Mouse (Mus musculus) embryonic fibroblast, embryonic 13.5 days (primary cell): ENCODE data around the gene Gcdh. TPM values are rescaled to one million over a fixed set of nuclear protein-coding genes. Genes with fewer than 3 reads are reported as not detected.

Source experiments
- H3K27ac ChIP-seq: 2 replicates; pipeline ENCODE4 v1.5.1; 2012; ENCODE audit warnings: low read length, control low read depth, inconsistent platforms; ENCODE audit not compliant: insufficient read depth
- H3K4me1 ChIP-seq: 2 replicates; pipeline ENCODE4 v1.6.1; 2011; ENCODE audit warnings: low read length; ENCODE audit not compliant: control insufficient read depth, insufficient read depth
- H3K4me3 ChIP-seq: 2 replicates; pipeline ENCODE4 v1.5.1; 2011; ENCODE audit warnings: mild to moderate bottlenecking, control low read depth, low read length; ENCODE audit not compliant: insufficient read depth
- CTCF ChIP-seq: IDR thresholded peaks from 2 replicates; pipeline ENCODE4 v1.5.1; 2011; ENCODE audit warnings: mild to moderate bottlenecking, control low read depth, low read length, moderate library complexity, borderline replicate concordance; ENCODE audit not compliant: insufficient read depth
- POLR2A ChIP-seq: IDR thresholded peaks from 2 replicates; pipeline ENCODE4 v1.6.1; 2011; ENCODE audit warnings: low read depth, mild to moderate bottlenecking, control low read depth, low read length, moderate library complexity
- polyA plus RNA-seq: library from polyadenylated mRNA; stranded (reverse); fragments of >200 nt; gene quantifications from 2 replicates; pipeline ENCODE4 v1.2.4, GENCODE M21; 2011; ENCODE audit warnings: low read depth; ENCODE audit not compliant: missing spikeins, insufficient read length

Gcdh gene
- polyA plus RNA-seq, 1 experiment: 18.6 TPM

DNA sequence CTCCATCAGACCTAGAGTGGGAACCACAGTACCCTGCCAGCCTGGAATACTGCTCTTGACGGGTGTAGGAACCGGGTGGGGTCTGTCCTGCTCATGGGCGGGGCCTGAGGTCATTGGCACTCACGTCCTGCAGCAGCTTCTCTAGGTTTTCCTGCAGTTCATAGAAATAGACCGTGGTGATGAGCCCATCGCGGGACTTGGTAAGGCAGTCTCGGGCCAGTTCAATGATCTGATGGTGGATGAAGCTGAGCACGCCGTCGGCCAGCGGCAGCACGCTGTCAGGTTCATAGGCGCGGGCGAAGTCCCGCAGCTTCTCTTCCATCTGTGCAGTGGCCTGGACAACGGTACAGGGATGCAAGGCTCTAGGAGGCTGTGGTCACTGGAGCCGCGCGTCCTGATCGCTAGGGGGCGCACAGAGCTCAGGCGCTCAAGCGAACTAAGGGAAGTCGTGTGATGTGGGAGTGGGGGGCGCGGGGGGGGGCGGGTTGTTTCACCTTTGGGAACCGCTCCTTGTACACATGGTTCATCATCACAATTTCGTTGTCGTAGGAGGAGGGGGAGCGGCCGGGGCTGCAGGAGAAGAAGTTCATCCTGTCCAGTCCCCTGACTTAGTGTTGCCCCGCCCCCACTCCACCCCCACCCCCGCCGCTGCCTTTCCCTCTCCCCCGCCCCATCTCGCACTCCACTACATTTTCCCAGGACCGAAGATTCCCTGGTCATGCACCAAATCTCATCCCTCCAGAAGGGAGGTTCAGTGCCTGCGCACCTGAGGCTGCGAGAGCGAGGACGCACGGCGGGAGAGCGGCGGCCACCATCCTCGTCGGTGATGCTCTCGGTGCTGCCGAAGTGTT, 35.0 kb upstream of the Gcdh start:
- H3K4me1 ChIP-seq: no peaks in the 10 kb centered on the region
- no peak overlapping the region for H3K4me3 ChIP-seq
- TF ChIP-seq CTCF: peak; percentile 97
- TF ChIP-seq POLR2A: no peak
- H3K27ac ChIP-seq: no peak overlapping the region

DNA sequence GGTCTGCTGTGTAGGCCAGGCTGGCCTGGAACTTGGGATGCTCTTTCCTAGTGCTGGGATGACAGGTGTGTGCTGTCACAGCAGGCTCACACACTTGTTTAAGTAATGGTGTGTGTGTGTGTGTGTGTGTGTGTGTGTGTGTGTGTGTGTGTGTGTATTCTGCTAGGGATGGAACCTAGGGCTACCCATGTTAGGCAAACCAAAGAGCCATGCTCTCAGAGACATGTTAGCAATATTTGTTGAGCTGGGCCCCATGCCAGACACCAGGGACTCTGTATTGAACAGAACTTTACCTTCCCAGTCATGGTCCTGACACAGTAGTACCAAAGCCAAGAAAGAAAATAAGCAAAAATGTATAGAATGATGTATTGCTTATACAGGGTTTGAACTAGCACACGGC, 33.8 kb upstream of the Gcdh start:
- no peaks in the 10 kb centered on the region for H3K4me1 ChIP-seq
- H3K4me3 ChIP-seq: no peak overlapping the region
- TF ChIP-seq POLR2A (no peak), CTCF (no peak)
- no peak overlapping the region for H3K27ac ChIP-seq

DNA sequence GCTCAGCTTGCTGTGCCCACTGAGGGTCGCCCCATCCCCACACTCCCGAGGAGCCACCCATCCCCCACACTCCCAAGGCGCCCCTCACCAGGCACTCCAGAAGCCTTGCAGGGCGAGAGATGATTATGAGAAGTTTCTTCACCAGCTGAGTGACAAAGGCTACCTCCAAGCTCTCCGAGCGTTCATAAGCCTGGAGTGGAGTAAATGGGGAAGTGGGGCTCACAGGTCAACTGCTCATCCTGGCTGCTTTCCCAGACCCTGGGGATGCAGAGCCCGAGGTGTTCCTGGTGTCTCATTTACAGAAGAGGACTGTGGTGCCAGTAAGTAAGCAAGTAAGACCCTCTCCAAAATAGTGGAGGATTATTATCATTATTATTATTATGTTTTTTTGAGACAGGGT, 31.8 kb upstream of the Gcdh start:
- TF ChIP-seq POLR2A: no peak
- TF ChIP-seq CTCF: no peak

DNA sequence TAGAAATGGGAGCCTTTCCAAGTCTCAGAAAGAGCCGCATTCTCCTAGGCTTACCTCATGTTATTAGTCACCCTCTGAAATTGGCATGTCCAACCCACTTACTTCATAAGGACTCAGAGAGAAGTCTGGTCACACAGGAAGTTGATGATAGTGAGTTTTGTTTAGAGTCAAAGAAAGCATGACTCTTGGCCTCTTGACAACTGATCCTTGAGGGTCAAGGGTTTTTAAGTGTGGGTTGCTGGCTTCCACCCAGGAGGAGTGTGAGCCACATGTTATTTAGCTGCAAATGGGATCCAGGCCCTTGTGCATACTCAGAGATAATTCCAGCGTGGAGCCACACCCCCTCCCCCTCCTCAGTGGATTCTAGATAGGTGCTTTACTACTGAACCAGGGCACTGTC, 27.9 kb upstream of the Gcdh start:
- Histone ChIP-seq H3K4me3 (no peak overlapping the region), H3K27ac (no peak overlapping the region), H3K4me1 (peaks cover 5% of the 10 kb centered on the region)
- no peak for TF ChIP-seq POLR2A

More for the DNA sequence above, 31.8 kb upstream of the Gcdh start:
- Histone ChIP-seq H3K27ac (no peak overlapping the region), H3K4me1 (peaks cover 5% of the 10 kb centered on the region), H3K4me3 (no peak overlapping the region)

DNA sequence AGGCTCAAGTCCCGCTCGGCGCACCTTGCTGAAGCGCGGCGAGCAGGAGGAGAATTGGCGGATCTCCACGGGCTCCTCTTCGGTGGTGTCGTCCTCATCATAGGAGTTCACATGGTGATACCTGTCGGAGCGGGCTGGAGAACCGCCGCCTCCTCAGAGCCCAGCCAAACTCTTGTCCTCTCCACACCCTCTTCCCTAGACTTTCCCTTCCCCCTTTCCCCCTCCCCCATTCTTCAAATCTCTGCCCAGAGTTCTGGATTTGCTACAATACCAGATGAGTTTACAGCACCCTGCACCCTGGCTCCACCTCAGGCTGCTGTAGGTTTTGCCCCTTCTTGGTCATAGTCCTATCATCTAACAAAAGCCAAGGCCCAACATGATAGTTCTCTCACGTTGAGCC, 24.9 kb upstream of the Gcdh start:
- H3K27ac ChIP-seq: no peak overlapping the region
- no peak overlapping the region for H3K4me3 ChIP-seq
- TF ChIP-seq POLR2A (no peak), CTCF (no peak)
- H3K4me1 ChIP-seq: peaks cover 5% of the 10 kb centered on the region

DNA sequence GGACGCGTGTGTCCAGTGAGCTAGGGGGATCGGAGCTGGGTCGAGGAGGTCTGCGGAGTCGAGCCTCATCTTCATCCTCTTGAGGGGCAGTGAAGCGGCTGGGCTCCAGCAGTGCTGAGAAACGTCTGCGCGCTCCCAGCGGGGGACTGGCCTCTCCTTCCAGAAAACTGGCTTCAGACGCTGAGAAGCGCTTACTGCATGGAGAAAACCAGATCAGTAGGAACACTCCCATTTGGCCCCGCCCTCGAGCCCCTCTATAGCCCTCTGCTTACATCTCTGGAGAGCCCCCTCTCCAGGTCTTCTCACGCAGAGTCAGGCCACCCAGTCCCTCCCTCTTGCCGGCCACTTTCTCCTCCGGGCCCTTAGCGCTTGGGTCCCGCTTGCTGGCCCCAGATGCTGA, 24.1 kb upstream of the Gcdh start:
- Histone ChIP-seq H3K27ac (no peak overlapping the region), H3K4me1 (peaks cover 5% of the 10 kb centered on the region), H3K4me3 (no peak overlapping the region)
- TF ChIP-seq CTCF (no peak), POLR2A (no peak)

DNA sequence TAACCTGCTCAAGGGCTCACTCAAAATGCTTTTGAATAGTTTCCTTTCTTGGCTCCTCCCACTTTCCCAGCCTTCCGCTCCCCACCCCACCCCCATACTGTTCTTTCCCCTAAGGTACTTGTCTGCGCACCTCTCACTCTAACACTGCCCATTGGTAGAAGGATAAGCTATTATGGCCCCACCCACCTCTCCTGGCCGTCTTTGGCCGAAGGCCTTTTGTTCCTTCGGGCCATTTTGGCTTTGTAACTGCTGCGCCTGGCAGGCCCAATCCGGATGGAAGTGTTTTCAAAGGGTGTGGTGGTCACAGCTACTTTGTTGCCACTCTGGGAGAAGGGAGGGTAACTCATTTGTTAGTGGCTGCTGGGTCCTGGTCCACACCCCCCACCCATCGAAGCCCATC, 21.5 kb upstream of the Gcdh start:
- H3K4me1 ChIP-seq: no peaks in the 10 kb centered on the region
- TF ChIP-seq POLR2A: no peak
- no peak for TF ChIP-seq CTCF
- H3K27ac ChIP-seq: no peak overlapping the region
- H3K4me3 ChIP-seq: no peak overlapping the region

DNA sequence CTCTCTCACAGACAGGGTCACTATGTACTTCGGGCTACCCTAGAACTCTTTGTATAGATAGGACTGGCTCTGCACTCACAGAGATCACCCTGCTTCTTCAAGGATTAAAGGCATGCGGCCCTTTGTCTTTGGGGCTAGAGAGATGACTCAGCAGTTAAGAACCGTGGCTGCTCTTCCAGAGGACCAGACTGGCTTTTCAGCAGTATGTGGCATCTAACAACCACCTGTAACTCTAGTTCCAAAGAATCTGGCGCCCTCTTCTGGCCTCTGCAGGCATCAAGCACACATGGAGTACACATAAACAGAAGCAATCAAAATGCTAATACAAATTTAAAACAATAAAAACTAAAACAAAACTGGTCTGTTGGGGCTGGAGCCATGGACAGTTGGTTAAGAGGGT, 20.2 kb upstream of the Gcdh start:
- TF ChIP-seq POLR2A (no peak), CTCF (no peak)
- Histone ChIP-seq H3K4me1 (no peaks in the 10 kb centered on the region), H3K4me3 (no peak overlapping the region), H3K27ac (no peak overlapping the region)

DNA sequence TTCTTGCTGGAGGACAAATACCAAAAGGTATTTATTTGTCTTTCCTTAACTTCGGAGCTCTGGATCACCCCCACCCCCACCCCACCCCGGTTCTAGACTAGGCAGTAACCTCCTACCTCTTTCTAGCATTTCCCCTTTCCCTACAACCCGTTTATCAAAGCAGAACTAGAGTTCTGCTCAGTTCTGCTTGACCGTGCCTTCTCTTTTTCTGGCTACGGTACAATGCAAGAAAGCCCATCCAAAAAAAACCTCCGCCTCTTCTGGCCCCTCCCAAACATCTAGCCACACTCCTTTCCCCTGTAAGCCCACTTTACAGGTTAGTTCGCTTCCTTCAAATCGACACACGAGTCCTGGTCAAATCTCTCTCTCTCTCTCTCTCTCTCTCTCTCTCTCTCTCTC, 19.8 kb upstream of the Gcdh start:
- TF ChIP-seq POLR2A: no peak
- no peak for TF ChIP-seq CTCF
- H3K27ac ChIP-seq: no peak overlapping the region
- H3K4me3 ChIP-seq: peak overlapping the region; percentile 25
- no peaks in the 10 kb centered on the region for H3K4me1 ChIP-seq

DNA sequence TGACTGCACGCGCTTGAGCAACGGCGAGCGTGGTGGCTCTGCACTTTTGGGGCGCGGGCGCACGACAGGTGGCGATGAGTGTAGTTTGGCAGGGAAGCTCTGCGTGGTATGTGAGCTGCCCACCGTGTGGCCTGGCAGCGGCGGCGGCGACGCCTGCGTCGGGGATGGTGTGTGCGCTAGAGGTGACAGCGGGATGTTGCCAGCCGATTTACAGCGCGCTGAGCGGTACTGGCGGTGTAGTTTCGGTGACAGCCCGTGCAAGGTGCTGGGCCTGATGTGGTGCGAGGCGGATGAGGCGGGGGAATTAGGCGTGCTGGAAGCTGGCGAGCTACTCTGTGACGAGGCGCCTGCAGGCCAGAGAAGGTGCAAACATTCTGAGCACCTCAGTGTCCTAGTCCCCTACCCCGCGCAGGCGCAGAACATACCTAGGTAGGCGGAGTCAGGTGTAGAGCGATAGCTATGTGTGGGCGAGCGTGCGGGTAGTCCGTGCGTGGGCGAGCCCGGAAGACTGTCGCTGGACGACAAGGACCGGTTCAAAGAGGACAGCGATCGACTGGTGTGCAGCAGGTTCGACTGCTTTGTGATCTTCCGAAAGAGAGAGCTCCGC, 19.3 kb upstream of the Gcdh start:
- TF ChIP-seq POLR2A (peak; percentile 25; the same call in 1 of the 2 replicates), CTCF (no peak)
- H3K4me3 ChIP-seq: peak overlapping the region; percentile 25
- H3K4me1 ChIP-seq: no peaks in the 10 kb centered on the region
- H3K27ac ChIP-seq: no peak overlapping the region

DNA sequence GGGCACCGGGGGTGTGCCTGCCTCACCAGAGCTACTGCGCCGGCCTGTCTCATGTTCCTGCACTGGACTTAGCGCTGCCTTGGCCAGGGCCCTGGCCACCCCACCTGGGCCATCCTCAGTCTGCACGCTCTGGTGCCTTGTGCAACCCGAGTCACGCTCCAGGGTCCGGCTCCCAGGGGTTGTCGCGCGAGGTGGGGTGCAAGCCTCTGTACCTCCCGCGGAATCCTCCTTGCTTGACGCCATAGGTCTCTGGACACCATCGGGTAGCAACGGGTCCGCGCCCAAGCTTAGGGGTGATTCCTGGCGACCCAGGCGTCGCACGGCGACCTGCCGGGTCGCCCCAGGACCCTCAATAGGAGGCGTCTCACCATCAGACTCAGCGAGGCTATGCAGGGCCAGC, 18.7 kb upstream of the Gcdh start:
- H3K4me1 ChIP-seq: no peaks in the 10 kb centered on the region
- no peak overlapping the region for H3K27ac ChIP-seq
- TF ChIP-seq POLR2A: no peak
- TF ChIP-seq CTCF: no peak
- no peak overlapping the region for H3K4me3 ChIP-seq
